9 mouse cellular contexts compared by ENCODE assay signal in genomic region chr4:104366894-104367740, GRCm38 (mm10).
DNase-seq lines count a peak whose midpoint lies in the region; ATAC-seq and TF ChIP-seq lines count a peak whose summit lies in the region.
"Had no signal": no experiment of that assay in that cellular context is flagged by ENCODE, and none has a peak within 500 bp of the region (broad histone marks: within the 10 kb centered on the region; RNA-seq: fewer than 3 reads in every experiment).

No protein-coding gene starts in this region.

- H3K4me3 ChIP-seq in forebrain, embryonic 13.5 days = peak overlapping the region; percentile 79
- peak overlapping the region; percentile 50 for H3K4me3 ChIP-seq in liver, postnatal 0 days (ENCODE audit: low read depth, low read length)
- H3K4me3 ChIP-seq: myocyte had no signal

- peak overlapping the region; percentile 83 for H3K4me2 ChIP-seq in forebrain, embryonic 13.5 days
- H3K4me2 ChIP-seq in liver, postnatal 0 days (ENCODE audit: low read depth, low read length) = peak overlapping the region; percentile 84

- peak overlapping the region; percentile 92 for H3K27ac ChIP-seq in forebrain, embryonic 13.5 days
- H3K27ac ChIP-seq in liver, postnatal 0 days (ENCODE audit: low read depth) = no peak overlapping the region

- peak; percentile 89 for ATAC-seq in forebrain, embryonic 13.5 days
- peak; percentile 86 for ATAC-seq in liver, postnatal 0 days
- ATAC-seq in megakaryocyte-erythroid progenitor cell, adult 5-6 weeks (replicated peaks; ENCODE audit: low FRiP score, low TSS enrichment, poor library complexity, severe bottlenecking) = no peak

- no peaks in the 10 kb centered on the region for H3K9me3 ChIP-seq in forebrain, embryonic 13.5 days (replicated peaks)
- H3K9me3 ChIP-seq in liver, postnatal 0 days (ENCODE audit: low read length) = no peaks in the 10 kb centered on the region

- no peak for TF ChIP-seq CTCF in liver, postnatal 0 days (IDR thresholded peaks at IDR 0.05; ENCODE audit: low read depth)

- peak overlapping the region; percentile 91 for H3K9ac ChIP-seq in forebrain, embryonic 13.5 days
- H3K9ac ChIP-seq in liver, postnatal 0 days (replicated peaks) = peak overlapping the region; percentile 46

- under 1% methylated on average over 72 of the region's 94 CpGs for WGBS in forebrain, embryonic 13.5 days
- WGBS in liver, postnatal 0 days (ENCODE audit: insufficient replicate concordance) = 0% methylated on average over 59 of the region's 94 CpGs

- H3K4me1 ChIP-seq in forebrain, embryonic 13.5 days = peaks cover 40% of the 10 kb centered on the region
- H3K4me1 ChIP-seq in liver, postnatal 0 days (ENCODE audit: insufficient read depth) = no peaks in the 10 kb centered on the region

- no peak for TF ChIP-seq EP300 in liver, postnatal 0 days (IDR thresholded peaks at IDR 0.05; ENCODE audit: low read depth)

- H3K36me3 ChIP-seq in forebrain, embryonic 13.5 days (ENCODE audit: poor library complexity, severe bottlenecking) = no peaks in the 10 kb centered on the region
- no peaks in the 10 kb centered on the region for H3K36me3 ChIP-seq in liver, postnatal 0 days (replicated peaks; ENCODE audit: insufficient read depth, low read length)

- 0 out of 2 replicates have a peak, but pooled peaks cover 8% of the 10 kb centered on the region for H3K27me3 ChIP-seq in forebrain, embryonic 13.5 days
- peaks cover 48% of the 10 kb centered on the region for H3K27me3 ChIP-seq in liver, postnatal 0 days (ENCODE audit: insufficient read depth, low read length)

- DNase-seq in 3134 (ENCODE audit: extremely low read depth, insufficient read length, low spot score) = peak; percentile 1
- peak; percentile 60 for DNase-seq in brain, embryonic 18.5 days (ENCODE audit: low read depth, low spot score)
- DNase-seq in heart, postnatal 4 days = peak; percentile 65
- peak; percentile 70 to 83 for DNase-seq in layer of hippocampus, adult 8-10 months (ENCODE audit: low spot score in 2 of 2)
- peak; percentile 55 for DNase-seq in liver, postnatal 0 days
- DNase-seq in retina, embryonic 14.5 days (ENCODE audit: low spot score) = peak; percentile 82

Comparison
In these comparisons a context has a peak if more than half of its experiments do, and no peak if none do; other contexts are left out.
1. DNase-seq: peak in every context shown above with its lines; median percentile 82 in retina, embryonic 14.5 days; 76 in layer of hippocampus, adult 8-10 months; 65 in heart, postnatal 4 days; 60 in brain, embryonic 18.5 days; 55 in liver, postnatal 0 days; 1 in 3134.